Mouse (Mus musculus) embryonic facial prominence, embryonic 11.5 days (tissue): ENCODE measurements around the gene Pmvk. TPM values are rescaled to one million over a fixed set of nuclear protein-coding genes. Genes with fewer than 3 reads are reported as not detected.

Source experiments
- ATAC-seq: fragments of 200-750 bp; cut with Nextera tagmentation; replicated peaks from 2 replicates; pipeline ENCODE4 v1.8.0; 2017; ENCODE audit warnings: low read depth; ENCODE audit not compliant: insufficient number of reproducible peaks, low FRiP score, low TSS enrichment
- DNase-seq: peaks from one replicate; pipeline ENCODE4 v3.0.0-alpha.2; 2015; ENCODE audit warnings: low spot score
- H3K27ac ChIP-seq: fragments of 300-500 bp; sonication (generic); replicated peaks from 2 replicates; pipeline ENCODE4 v1.5.1; 2014; ENCODE audit warnings: mild to moderate bottlenecking, low read depth, low read length, control low read depth
- H3K27me3 ChIP-seq: fragments of 300-500 bp; sonication (generic); 2 replicates; pipeline ENCODE4 v1.6.1; 2014; ENCODE audit warnings: mild to moderate bottlenecking, low read length, moderate library complexity, mixed read lengths; ENCODE audit not compliant: control insufficient read depth, insufficient read depth
- H3K36me3 ChIP-seq: fragments of 300-500 bp; sonication (generic); replicated peaks from 2 replicates; pipeline ENCODE4 v1.6.1; 2014; ENCODE audit warnings: low read depth, mild to moderate bottlenecking, low read length, moderate library complexity, mixed read lengths; ENCODE audit not compliant: control insufficient read depth, insufficient read depth
- H3K4me1 ChIP-seq: fragments of 300-500 bp; sonication (generic); 2 replicates; pipeline ENCODE4 v1.6.1; 2014; ENCODE audit warnings: low read length, mixed read lengths; ENCODE audit not compliant: control insufficient read depth, insufficient read depth
- H3K4me2 ChIP-seq: fragments of 300-500 bp; sonication (generic); 2 replicates; pipeline ENCODE4 v1.6.1; 2014; ENCODE audit warnings: low read depth, mild to moderate bottlenecking, control low read depth, low read length, moderate library complexity
- H3K4me3 ChIP-seq: fragments of 300-500 bp; sonication (generic); 2 replicates; pipeline ENCODE4 v1.5.1; 2014; ENCODE audit warnings: low read depth, low read length, control low read depth
- H3K9ac ChIP-seq: fragments of 300-500 bp; sonication (generic); replicated peaks from 2 replicates; pipeline ENCODE4 v1.6.1; 2014; ENCODE audit warnings: mild to moderate bottlenecking, control low read depth, low read length
- H3K9me3 ChIP-seq: fragments of 300-500 bp; sonication (generic); replicated peaks from 2 replicates; pipeline ENCODE4 v1.6.1; 2016; ENCODE audit warnings: mild to moderate bottlenecking, low read length, inconsistent platforms, mixed read lengths; ENCODE audit not compliant: control insufficient read depth
- WGBS: fragments of 180-500 bp; shearing (Covaris S2); extraction: QIAGEN DNeasy Blood & Tissue Kit; methylation state at CpG from one replicate; pipeline ENCODE4 v1.1.7; 2014; 5-methylcytosine and 5-hydroxymethylcytosine counted together
- polyA plus RNA-seq: library from polyadenylated mRNA; unstranded; fragments of >200 nt; fragmentation: Nextera tagmentation; extraction: Ambion mirVana; gene quantifications from 2 replicates; pipeline ENCODE4 v1.2.1, GENCODE M21; 2014

Gene Pmvk
- polyA plus RNA-seq, 1 experiment from 2014 or later = 57.3 TPM

- 36% methylated on average over 2 of the region's 2 CpGs for WGBS
- peak overlapping the region; percentile 68; the same call in 1 of the 2 replicates for H3K27ac ChIP-seq
- no peak for DNase-seq
Observed at GRCm38 (mm10) chr3:89417131-89417530, 37.2 kb upstream of the Pmvk start.

GRCm38 (mm10) chr3:89417840-89418169 is 36.5 kb upstream of the Pmvk start:
- Histone ChIP-seq H3K4me2 (peak overlapping the region; percentile 38), H3K36me3 (peaks cover 17% of the 10 kb centered on the region), H3K4me1 (peaks cover 5% of the 10 kb centered on the region), H3K9ac (peak overlapping the region; percentile 72), H3K9me3 (no peaks in the 10 kb centered on the region), H3K4me3 (peak overlapping the region; percentile 62), H3K27ac (peak overlapping the region; percentile 68), H3K27me3 (no peaks in the 10 kb centered on the region)
- peak; percentile 89 for DNase-seq
- WGBS = under 1% methylated on average over 20 of the region's 20 CpGs
- ATAC-seq = peak; percentile 53

More at GRCm38 (mm10) chr3:89417131-89417530, 37.2 kb upstream of the Pmvk start:
- Histone ChIP-seq H3K4me3 (peak overlapping the region; percentile 62), H3K27me3 (no peaks in the 10 kb centered on the region), H3K4me2 (peak overlapping the region; percentile 38), H3K9ac (peak overlapping the region; percentile 72), H3K36me3 (peaks cover 17% of the 10 kb centered on the region), H3K9me3 (no peaks in the 10 kb centered on the region), H3K4me1 (peaks cover 5% of the 10 kb centered on the region)
- ATAC-seq = no peak

GRCm38 (mm10) chr3:89418170-89418860 is 36.0 kb upstream of the Pmvk start, which contains the start of the genes Cks1b and Shc1:
Gene Cks1b (minus strand): TSS chr3:89418383.
Gene Shc1 (plus strand): TSS chr3:89418443.
- Histone ChIP-seq H3K27ac (peak within 1 kb of the TSS; percentile 81), H3K4me3 (peak within 1 kb of the TSS; percentile 62), H3K4me1 (peaks cover 5% of the 10 kb centered on the region), H3K36me3 (peaks cover 17% of the 10 kb centered on the region), H3K9ac (peak within 1 kb of the TSS; percentile 72), H3K4me2 (peak within 1 kb of the TSS; percentile 79), H3K27me3 (no peaks in the 10 kb centered on the region), H3K9me3 (no peaks in the 10 kb centered on the region)
- DNase-seq (peak; percentile 98), ATAC-seq (peak; percentile 94)
- WGBS = under 1% methylated on average over 36 of the region's 39 CpGs

- Histone ChIP-seq H3K27me3 (no peaks in the 10 kb centered on the region), H3K9me3 (no peaks in the 10 kb centered on the region), H3K36me3 (peaks cover 17% of the 10 kb centered on the region), H3K4me2 (peak overlapping the region; percentile 79), H3K27ac (peak overlapping the region; percentile 81), H3K4me1 (peaks cover 5% of the 10 kb centered on the region), H3K9ac (peak overlapping the region; percentile 70), H3K4me3 (peak overlapping the region; percentile 62)
- DNase-seq (peak; percentile 83), ATAC-seq (no peak)
- WGBS = under 1% methylated on average over 16 of the region's 16 CpGs
Observed at GRCm38 (mm10) chr3:89418861-89419250, 35.5 kb upstream of the Pmvk start.

GRCm38 (mm10) chr3:89419571-89419970 is 34.8 kb upstream of the Pmvk start:
- Histone ChIP-seq H3K36me3 (peaks cover 14% of the 10 kb centered on the region), H3K27ac (peak overlapping the region; percentile 81), H3K9me3 (no peaks in the 10 kb centered on the region), H3K27me3 (no peaks in the 10 kb centered on the region), H3K4me2 (peak overlapping the region; percentile 79), H3K9ac (peak overlapping the region; percentile 70), H3K4me1 (peaks cover 5% of the 10 kb centered on the region), H3K4me3 (peak overlapping the region; percentile 62)
- DNase-seq (peak; percentile 60), ATAC-seq (no peak)
- WGBS = 2% methylated on average over 9 of the region's 9 CpGs

GRCm38 (mm10) chr3:89419981-89420380 is 34.4 kb upstream of the Pmvk start:
- ATAC-seq (no peak), DNase-seq (no peak)
- Histone ChIP-seq H3K27ac (peak overlapping the region; percentile 81), H3K9me3 (no peaks in the 10 kb centered on the region), H3K4me1 (peaks cover 5% of the 10 kb centered on the region), H3K27me3 (no peaks in the 10 kb centered on the region), H3K4me2 (peak overlapping the region; percentile 79), H3K9ac (peak overlapping the region; percentile 70), H3K4me3 (peak overlapping the region; percentile 62), H3K36me3 (peaks cover 11% of the 10 kb centered on the region)
- 14% methylated on average over 3 of the region's 3 CpGs for WGBS

- Histone ChIP-seq H3K4me1 (peaks cover 5% of the 10 kb centered on the region), H3K36me3 (peaks cover 10% of the 10 kb centered on the region), H3K9ac (no peak overlapping the region), H3K4me3 (no peak overlapping the region), H3K27ac (peak overlapping the region; percentile 53), H3K9me3 (no peaks in the 10 kb centered on the region), H3K4me2 (no peak overlapping the region), H3K27me3 (no peaks in the 10 kb centered on the region)
- ATAC-seq = no peak
- no peak for DNase-seq
- WGBS = 61% methylated on average over 2 of the region's 2 CpGs
Observed at GRCm38 (mm10) chr3:89420421-89420820, 33.9 kb upstream of the Pmvk start.

- Histone ChIP-seq H3K27me3 (no peaks in the 10 kb centered on the region), H3K27ac (peak overlapping the region; percentile 60), H3K4me2 (peak overlapping the region; percentile 77), H3K9ac (peak overlapping the region; percentile 51), H3K4me3 (peak overlapping the region; percentile 41), H3K4me1 (peaks cover 5% of the 10 kb centered on the region), H3K36me3 (peaks cover 6% of the 10 kb centered on the region), H3K9me3 (no peaks in the 10 kb centered on the region)
- 2% methylated on average over 11 of the region's 11 CpGs for WGBS
- peak; percentile 85 for DNase-seq
- ATAC-seq = peak; percentile 72
Observed at GRCm38 (mm10) chr3:89421002-89421774, 33.2 kb upstream of the Pmvk start.
